Mouse (Mus musculus): ENCODE data around the gene Skil. TPM values are rescaled to one million over a fixed set of nuclear protein-coding genes. Genes with fewer than 3 reads are reported as not detected.

Skil gene
- polyA plus RNA-seq, 1 experiment: 3.7 TPM

GRCm38 (mm10) chr3:31161336-31161735 lies 66.5 kb downstream of the Skil start:
- no peak for TF ChIP-seq POLR2A (IDR thresholded peaks at IDR 0.05; ENCODE audit: control insufficient read depth, low read depth, low read length)
- TF ChIP-seq CTCF (IDR thresholded peaks at IDR 0.05; ENCODE audit: control insufficient read depth, insufficient read depth, insufficient replicate concordance, low read depth, low read length): no peak
- Histone ChIP-seq H3K4me3 (ENCODE audit: control insufficient read depth, low read depth, low read length) (no peak overlapping the region), H3K36me3 (ENCODE audit: control insufficient read depth, insufficient read depth, low read length) (no peaks in the 10 kb centered on the region), H3K27me3 (ENCODE audit: control insufficient read depth, insufficient read depth, low read length) (no peaks in the 10 kb centered on the region), H3K4me1 (ENCODE audit: control insufficient read depth, insufficient read depth, low read length) (peaks cover 3% of the 10 kb centered on the region; the same call in 1 of the 2 replicates), H3K27ac (ENCODE audit: control insufficient read depth, insufficient read depth, low read depth, low read length) (no peak overlapping the region)

GRCm38 (mm10) chr3:31162860-31163259 lies 68.0 kb downstream of the Skil start:
- no peaks in the 10 kb centered on the region for H3K27me3 ChIP-seq (ENCODE audit: control insufficient read depth, insufficient read depth, low read length)
- H3K4me1 ChIP-seq (ENCODE audit: control insufficient read depth, insufficient read depth, low read length): peaks cover 3% of the 10 kb centered on the region; the same call in 1 of the 2 replicates
- H3K27ac ChIP-seq (ENCODE audit: control insufficient read depth, insufficient read depth, low read depth, low read length): no peak overlapping the region
- TF ChIP-seq CTCF (IDR thresholded peaks at IDR 0.05; ENCODE audit: control insufficient read depth, insufficient read depth, insufficient replicate concordance, low read depth, low read length) (no peak), POLR2A (IDR thresholded peaks at IDR 0.05; ENCODE audit: control insufficient read depth, low read depth, low read length) (no peak)
- H3K4me3 ChIP-seq (ENCODE audit: control insufficient read depth, low read depth, low read length): no peak overlapping the region
- no peaks in the 10 kb centered on the region for H3K36me3 ChIP-seq (ENCODE audit: control insufficient read depth, insufficient read depth, low read length)

GRCm38 (mm10) chr3:31165803-31166202 lies 70.9 kb downstream of the Skil start:
- Histone ChIP-seq H3K4me1 (ENCODE audit: control insufficient read depth, insufficient read depth, low read length) (peaks cover 3% of the 10 kb centered on the region; the same call in 1 of the 2 replicates), H3K27ac (ENCODE audit: control insufficient read depth, insufficient read depth, low read depth, low read length) (no peak overlapping the region), H3K36me3 (ENCODE audit: control insufficient read depth, insufficient read depth, low read length) (no peaks in the 10 kb centered on the region), H3K27me3 (ENCODE audit: control insufficient read depth, insufficient read depth, low read length) (no peaks in the 10 kb centered on the region), H3K4me3 (ENCODE audit: control insufficient read depth, low read depth, low read length) (no peak overlapping the region)
- TF ChIP-seq CTCF (IDR thresholded peaks at IDR 0.05; ENCODE audit: control insufficient read depth, insufficient read depth, insufficient replicate concordance, low read depth, low read length) (no peak), POLR2A (IDR thresholded peaks at IDR 0.05; ENCODE audit: control insufficient read depth, low read depth, low read length) (no peak)

GRCm38 (mm10) chr3:31166365-31166871 lies 71.6 kb downstream of the Skil start:
- Histone ChIP-seq H3K4me3 (ENCODE audit: control insufficient read depth, low read depth, low read length) (no peak overlapping the region), H3K27me3 (ENCODE audit: control insufficient read depth, insufficient read depth, low read length) (no peaks in the 10 kb centered on the region), H3K27ac (ENCODE audit: control insufficient read depth, insufficient read depth, low read depth, low read length) (no peak overlapping the region), H3K4me1 (ENCODE audit: control insufficient read depth, insufficient read depth, low read length) (peaks cover 3% of the 10 kb centered on the region; the same call in 1 of the 2 replicates), H3K36me3 (ENCODE audit: control insufficient read depth, insufficient read depth, low read length) (no peaks in the 10 kb centered on the region)
- no peak for TF ChIP-seq POLR2A (IDR thresholded peaks at IDR 0.05; ENCODE audit: control insufficient read depth, low read depth, low read length)
- TF ChIP-seq CTCF (IDR thresholded peaks at IDR 0.05; ENCODE audit: control insufficient read depth, insufficient read depth, insufficient replicate concordance, low read depth, low read length): no peak

Other genes starting within 250 kb of the Skil start
- gene Gpr160, start 239.1 kb upstream of the Skil start, polyA plus RNA-seq (2012; rRNA removed): 191 and 218 TPM in 2 replicates
- gene Phc3, start 125.6 kb upstream of the Skil start, polyA plus RNA-seq (2012; rRNA removed): 11.3 and 11.4 TPM in 2 replicates
- 7.7 and 8.5 TPM in 2 replicates for gene Prkci, start 99.3 kb upstream of the Skil start, polyA plus RNA-seq (2012; rRNA removed)
- 71.5 and 115 TPM in 2 replicates for gene Cldn11, start 54.9 kb downstream of the Skil start, polyA plus RNA-seq (2012; rRNA removed)
- 3.9 and 4.2 TPM in 2 replicates for gene Slc7a14, start 215.3 kb downstream of the Skil start, polyA plus RNA-seq (2012; rRNA removed)